Mouse (Mus musculus) CH12.LX (cell line): ENCODE results near the gene Gm20388.

Experiments used
- CHD1 ChIP-seq: IDR thresholded peaks from 2 replicates; pipeline ENCODE4 v1.6.1; 2012; ENCODE audit warnings: low read depth, low read length, improper control_type of control experiment, inconsistent platforms
- CTCF ChIP-seq, 2 experiments: IDR thresholded peaks in 1 of 2; conservative IDR thresholded peaks in 1 of 2; 2 replicates each; pipeline ENCODE4 v1.5.1; 2011 to 2012; ENCODE audit warnings: low read depth in 2 of 2, low read length in 2 of 2, improper control_type of control experiment in 1 of 2, inconsistent platforms in 1 of 2, mild to moderate bottlenecking in 1 of 2, moderate library complexity in 1 of 2
- HCFC1 ChIP-seq: IDR thresholded peaks from 2 replicates; pipeline ENCODE4 v1.6.1; 2012; ENCODE audit warnings: low read depth, mild to moderate bottlenecking, inconsistent platforms, low read length, improper control_type of control experiment
- MXI1 ChIP-seq: IDR thresholded peaks from 2 replicates; pipeline ENCODE4 v1.6.1; 2011; ENCODE audit warnings: mild to moderate bottlenecking, low read depth, low read length, improper control_type of control experiment
- POLR2A ChIP-seq: IDR thresholded peaks from 2 replicates; pipeline ENCODE4 v1.6.1; 2011; ENCODE audit warnings: low read depth, mild to moderate bottlenecking, improper control_type of control experiment, low read length

DNA sequence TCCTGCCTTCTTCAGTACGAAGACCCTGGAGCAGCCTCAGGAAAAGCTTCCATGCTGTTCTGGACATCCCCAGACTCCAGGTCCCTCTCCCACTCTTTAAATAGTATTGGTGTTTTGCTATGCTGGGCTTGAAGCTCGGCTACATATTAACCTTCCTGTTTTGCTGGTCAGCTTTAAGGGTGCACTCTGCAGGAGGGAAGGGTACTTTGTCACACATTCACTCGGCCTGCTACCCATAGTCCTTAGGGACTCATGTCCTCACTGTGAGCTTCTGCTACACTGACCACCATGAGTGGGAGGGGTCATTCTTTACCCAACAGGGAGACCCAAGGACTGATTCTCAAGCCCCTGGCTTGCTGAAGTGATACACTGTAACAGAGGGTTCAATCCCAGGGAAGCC is 2520.0 kb downstream of the Gm20388 start:
- no peak for TF ChIP-seq CHD1
- TF ChIP-seq CTCF (conservative IDR thresholded peaks at IDR 0.05 in 1 of 2, IDR thresholded peaks at IDR 0.05 in 1 of 2; ENCODE audit: low read depth in 2 of 2, low read length in 2 of 2), result no peak
- no peak for TF ChIP-seq POLR2A
- TF ChIP-seq MXI1, result no peak
- TF ChIP-seq HCFC1, result no peak; the same call in 1 of the 2 replicates
